Mouse (Mus musculus) heart, embryonic 14.5 days (tissue): ENCODE measurements around the gene Bnipl. TPM values are rescaled to one million over a fixed set of nuclear protein-coding genes. Genes with fewer than 3 reads are reported as not detected.

Experiments used
- ATAC-seq: fragments of 200-750 bp; cut with Nextera tagmentation; 2 replicates; pipeline ENCODE4 v1.8.0; 2017; ENCODE audit warnings: low read depth, moderate TSS enrichment; ENCODE audit not compliant: insufficient number of reproducible peaks, insufficient read depth, low FRiP score
- H3K27ac ChIP-seq, 2 experiments: fragments of 200-500 bp in 1 of 2; fragments of 300-500 bp in 1 of 2; sonication (generic) in 1 of 2; replicated peaks in 1 of 2; 2 replicates each; pipeline ENCODE4 v1.5.1; 2012 to 2014; ENCODE audit warnings: low read depth in 2 of 2, low read length in 2 of 2, control low read depth in 1 of 2, mild to moderate bottlenecking in 1 of 2, mixed read lengths in 1 of 2; ENCODE audit not compliant: control insufficient read depth in 1 of 2, insufficient read depth in 1 of 2
- H3K27me3 ChIP-seq: fragments of 300-500 bp; sonication (generic); 2 replicates; pipeline ENCODE4 v1.6.1; 2014; ENCODE audit warnings: mild to moderate bottlenecking, low read length, control low read depth; ENCODE audit not compliant: control insufficient read depth, insufficient read depth
- H3K36me3 ChIP-seq: fragments of 300-500 bp; sonication (generic); 2 replicates; pipeline ENCODE4 v1.6.1; 2014; ENCODE audit warnings: mild to moderate bottlenecking, control low read depth, low read length, mixed read lengths; ENCODE audit not compliant: control insufficient read depth, insufficient read depth
- H3K4me1 ChIP-seq, 2 experiments: fragments of 200-500 bp in 1 of 2; fragments of 300-500 bp in 1 of 2; sonication (generic) in 1 of 2; 2 replicates each; pipeline ENCODE4 v1.6.1; 2012 to 2014; ENCODE audit warnings: low read length in 2 of 2, control low read depth in 1 of 2, mixed read lengths in 1 of 2; ENCODE audit not compliant: control insufficient read depth in 2 of 2, insufficient read depth in 2 of 2
- H3K4me2 ChIP-seq: fragments of 300-500 bp; sonication (generic); 2 replicates; pipeline ENCODE4 v1.6.1; 2014; ENCODE audit warnings: mild to moderate bottlenecking, low read length
- H3K4me3 ChIP-seq, 2 experiments: fragments of 200-500 bp in 1 of 2; fragments of 300-500 bp in 1 of 2; sonication (generic) in 1 of 2; 2 replicates each; pipeline ENCODE4 v1.5.1; 2012 to 2014; ENCODE audit warnings: low read length in 2 of 2, mild to moderate bottlenecking in 2 of 2, control low read depth in 1 of 2, low read depth in 1 of 2, moderate library complexity in 1 of 2; ENCODE audit not compliant: control insufficient read depth in 1 of 2, insufficient read depth in 1 of 2
- H3K9ac ChIP-seq: fragments of 300-500 bp; sonication (generic); 2 replicates; pipeline ENCODE4 v1.6.1; 2014; ENCODE audit warnings: mild to moderate bottlenecking, low read length
- H3K9me3 ChIP-seq: fragments of 300-500 bp; sonication (generic); 2 replicates; pipeline ENCODE4 v1.6.1; 2016; ENCODE audit warnings: low read length, control low read depth; ENCODE audit not compliant: control insufficient read depth
- WGBS: fragments of 180-500 bp; shearing (Covaris S2); extraction: QIAGEN DNeasy Blood & Tissue Kit; methylation state at CpG from one replicate; pipeline ENCODE4 v1.1.7; 2014; 5-methylcytosine and 5-hydroxymethylcytosine counted together
- polyA plus RNA-seq: library from polyadenylated mRNA; unstranded; fragments of >200 nt; fragmentation: Nextera tagmentation; extraction: Ambion mirVana; gene quantifications from 2 replicates; pipeline ENCODE4 v1.2.1, GENCODE M21; 2014

Gene Bnipl
- polyA plus RNA-seq, 1 experiment from 2014 or later: not detected

DNA sequence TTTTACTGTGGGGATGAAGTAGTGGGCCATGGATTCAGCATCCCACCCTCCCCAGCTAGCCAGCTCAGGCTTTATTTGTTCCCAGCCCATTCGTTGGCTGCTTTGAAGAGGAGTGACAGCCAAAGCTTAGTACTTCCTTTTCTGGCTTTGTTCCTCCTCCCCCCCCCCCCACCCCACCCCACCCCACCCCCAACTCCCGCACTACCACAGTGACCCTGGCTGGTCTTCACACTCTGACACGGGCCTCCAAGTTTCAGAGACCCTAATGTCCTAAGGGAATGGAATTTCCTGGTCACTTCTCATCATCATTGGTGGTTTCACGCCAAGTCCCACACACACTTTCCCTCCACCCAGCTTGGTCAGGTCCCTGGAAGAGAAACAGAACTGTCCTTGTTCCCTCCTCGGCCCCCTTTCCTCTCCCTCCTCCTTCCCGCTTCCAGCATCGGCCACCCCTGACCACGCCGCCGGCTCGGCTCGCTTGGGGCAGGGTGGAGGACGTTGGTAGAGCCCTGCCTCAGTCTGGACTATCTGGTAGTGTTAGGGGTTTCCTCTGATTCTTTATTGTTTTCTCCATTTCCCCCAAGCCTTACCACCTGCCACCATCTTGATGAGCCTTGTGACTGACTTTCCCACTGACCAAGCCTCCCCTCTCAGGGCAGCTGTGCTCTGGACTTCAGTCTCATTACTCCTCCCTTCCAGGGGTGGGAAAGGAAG lies 21.1 kb downstream of the Bnipl start:
- 8% methylated on average over 13 of the region's 13 CpGs for WGBS
- peak; percentile 34 for ATAC-seq
- peaks cover 17 to 36% of the 10 kb centered on the region in 2 experiments for H3K4me1 ChIP-seq
- H3K36me3 ChIP-seq: peaks cover 41% of the 10 kb centered on the region
- peak overlapping the region; percentile 97 for H3K9ac ChIP-seq
- H3K4me2 ChIP-seq: peak overlapping the region; percentile 77
- peak overlapping the region; percentile 67 to 95 for H3K4me3 ChIP-seq
- peak overlapping the region; percentile 87 to 97 for H3K27ac ChIP-seq
- H3K27me3 ChIP-seq: no peaks in the 10 kb centered on the region
- no peaks in the 10 kb centered on the region for H3K9me3 ChIP-seq

DNA sequence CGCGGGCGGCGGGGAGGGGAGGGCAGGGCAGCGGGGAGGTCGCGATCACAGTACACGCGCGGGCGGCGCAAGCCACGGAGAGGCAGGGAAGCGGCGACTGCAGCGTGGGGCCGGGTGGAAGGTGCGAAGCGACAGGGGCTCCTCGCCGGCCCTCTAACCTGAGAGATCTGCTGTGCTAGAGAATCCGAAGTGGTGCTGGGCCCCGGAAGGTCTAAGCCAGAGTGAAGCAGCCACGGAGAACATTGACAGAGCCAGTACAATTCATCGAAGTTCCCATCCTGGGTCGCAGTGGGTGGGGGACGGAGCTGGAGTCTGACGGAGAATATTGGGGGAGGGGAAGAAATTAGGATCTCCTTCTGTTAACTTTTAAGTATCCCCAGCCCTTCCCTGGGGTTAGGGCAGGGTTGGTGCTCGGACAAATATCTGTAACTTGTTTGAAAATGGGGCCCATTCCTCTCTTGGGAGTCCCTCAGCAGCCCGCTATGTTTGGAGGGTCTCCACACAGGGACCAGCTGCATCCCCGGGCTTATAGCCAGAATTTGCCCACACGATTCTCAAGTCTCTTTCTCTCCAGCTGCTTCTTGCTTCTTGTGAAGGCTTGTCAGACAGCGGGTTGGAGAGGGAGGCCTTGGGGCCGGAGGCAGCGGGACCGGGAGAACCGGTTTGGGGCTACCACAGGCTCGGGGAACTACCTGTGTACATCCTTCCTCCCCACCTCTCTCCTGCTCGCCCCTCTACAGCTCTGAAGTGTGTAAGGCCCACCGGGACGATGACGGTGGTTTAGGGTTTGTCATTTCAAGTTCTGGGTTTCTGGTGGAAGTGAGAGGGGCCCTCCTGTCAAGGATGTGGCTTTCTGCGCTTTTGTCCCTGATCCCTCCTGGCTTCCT lies 21.9 kb downstream of the Bnipl start:
- H3K4me3 ChIP-seq: peak overlapping the region; percentile 67 to 95
- 0 out of 2 replicates have a peak, but pooled peaks have one; percentile 1 for ATAC-seq
- peak overlapping the region; percentile 97 for H3K9ac ChIP-seq
- under 1% methylated on average over 41 of the region's 43 CpGs for WGBS
- H3K9me3 ChIP-seq: no peaks in the 10 kb centered on the region
- H3K27ac ChIP-seq: peak overlapping the region; percentile 87 to 97
- H3K27me3 ChIP-seq: no peaks in the 10 kb centered on the region
- H3K36me3 ChIP-seq: peaks cover 33% of the 10 kb centered on the region
- H3K4me1 ChIP-seq: peaks cover 20 to 44% of the 10 kb centered on the region in 2 experiments
- peak overlapping the region; percentile 77 for H3K4me2 ChIP-seq

DNA sequence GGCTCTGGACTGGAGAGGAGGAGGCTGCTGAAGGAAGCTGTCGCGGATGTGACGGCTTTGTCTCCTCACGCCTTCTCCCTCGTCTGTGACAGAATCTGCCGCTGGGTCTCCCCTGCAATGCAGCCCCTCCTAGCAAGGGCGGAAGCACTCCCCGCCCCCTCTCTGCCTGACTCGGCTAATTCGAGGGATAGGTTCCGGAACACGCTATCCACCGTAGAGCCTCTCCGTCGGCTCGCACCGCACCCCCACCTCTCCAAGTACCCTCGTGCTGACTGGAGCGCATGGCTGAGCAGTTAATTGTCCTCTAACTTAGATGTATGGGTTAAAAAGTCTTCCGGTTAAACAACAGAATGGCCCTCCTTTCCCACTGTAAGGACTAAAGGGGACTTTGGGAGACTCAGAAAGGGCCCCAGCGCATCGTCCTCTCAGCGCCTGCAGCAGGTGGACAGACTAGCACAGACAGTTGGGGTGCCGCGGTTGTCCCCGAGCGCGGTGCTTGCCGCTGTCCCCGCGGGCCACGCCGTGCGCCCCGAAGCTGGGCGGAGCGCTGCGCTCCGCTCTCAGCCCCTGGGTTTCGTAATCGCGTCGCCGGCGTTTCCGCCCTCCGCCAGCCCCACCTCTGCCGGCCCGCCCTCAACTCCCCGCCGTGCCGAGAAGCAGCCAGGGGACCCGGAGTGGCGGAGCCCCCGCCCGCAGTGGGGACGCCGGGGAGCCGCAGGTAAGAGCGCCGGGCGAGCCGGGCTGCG lies 22.7 kb downstream of the Bnipl start, which contains the start of gene Cdc42se1:
Gene Cdc42se1 (plus strand): TSS at position 585 of the 746 bp plus-strand sequence.
- Histone ChIP-seq H3K36me3 (peaks cover 30% of the 10 kb centered on the region), H3K4me3 (peak within 1 kb of the TSS; percentile 67 to 95), H3K9me3 (no peaks in the 10 kb centered on the region), H3K4me1 (peaks cover 20 to 48% of the 10 kb centered on the region in 2 experiments), H3K27ac (peak within 1 kb of the TSS; percentile 87 to 97), H3K9ac (peak within 1 kb of the TSS; percentile 97), H3K27me3 (no peaks in the 10 kb centered on the region), H3K4me2 (peak within 1 kb of the TSS; percentile 77)
- ATAC-seq: peak; percentile 89
- WGBS: under 1% methylated on average over 63 of the region's 64 CpGs

DNA sequence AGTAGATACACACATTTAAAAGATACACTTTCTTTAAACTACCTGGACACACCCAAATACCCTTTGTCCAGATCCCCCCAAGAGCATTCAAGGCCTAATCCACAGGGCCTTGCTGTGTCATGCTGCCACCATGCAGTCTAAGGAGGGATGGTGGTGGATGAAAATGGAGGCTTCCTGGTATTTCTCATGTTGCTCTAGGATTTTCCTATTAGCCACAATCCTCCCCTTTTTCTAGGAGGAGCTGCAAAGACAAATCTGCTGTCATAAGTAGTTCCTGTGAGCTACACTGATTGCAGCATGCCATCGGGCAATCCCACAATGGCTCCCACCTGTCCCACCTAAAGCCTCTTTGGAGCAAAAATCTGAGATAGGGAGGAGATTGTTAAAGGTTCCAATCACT lies 23.8 kb downstream of the Bnipl start:
- WGBS: 35% methylated on average over 1 of the region's 1 CpGs
- Histone ChIP-seq H3K27me3 (no peaks in the 10 kb centered on the region), H3K9me3 (no peaks in the 10 kb centered on the region), H3K9ac (peak overlapping the region; percentile 97), H3K4me3 (peak overlapping the region; percentile 20 to 95; a peak in 3 of 4 replicates), H3K4me2 (peak overlapping the region; percentile 77), H3K27ac (no peak overlapping the region; a peak in 1 of 4 replicates), H3K4me1 (peaks cover 18 to 44% of the 10 kb centered on the region in 2 experiments), H3K36me3 (peaks cover 28% of the 10 kb centered on the region)
- ATAC-seq: no peak

DNA sequence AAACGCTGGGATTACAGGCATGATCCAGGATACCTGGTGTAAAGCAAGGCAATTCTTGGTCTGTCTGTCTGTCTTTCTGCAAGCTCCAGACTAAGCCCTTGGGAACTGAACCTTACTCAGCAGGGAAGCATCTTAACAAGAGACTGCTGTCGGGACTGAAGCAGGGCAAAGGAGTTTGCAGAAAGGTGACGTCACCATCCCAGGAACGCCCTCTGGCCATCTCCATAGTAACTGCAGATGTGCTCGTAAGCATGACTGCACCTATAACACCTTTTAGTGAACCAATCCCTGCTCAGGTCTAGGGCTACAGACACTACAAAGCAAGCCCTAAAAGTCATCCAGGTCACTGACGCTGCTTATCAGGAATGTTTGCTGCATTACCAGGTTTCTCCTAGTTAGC lies 26.7 kb downstream of the Bnipl start:
- Histone ChIP-seq H3K9ac (peak overlapping the region; percentile 28; the same call in 1 of the 2 replicates), H3K4me2 (no peak overlapping the region), H3K27me3 (no peaks in the 10 kb centered on the region), H3K4me1 (peaks cover 3 to 18% of the 10 kb centered on the region in 2 experiments), H3K27ac (no peak overlapping the region), H3K36me3 (peaks cover 42% of the 10 kb centered on the region), H3K4me3 (no peak overlapping the region), H3K9me3 (no peaks in the 10 kb centered on the region)
- ATAC-seq: no peak
- 30% methylated on average over 6 of the region's 6 CpGs for WGBS

DNA sequence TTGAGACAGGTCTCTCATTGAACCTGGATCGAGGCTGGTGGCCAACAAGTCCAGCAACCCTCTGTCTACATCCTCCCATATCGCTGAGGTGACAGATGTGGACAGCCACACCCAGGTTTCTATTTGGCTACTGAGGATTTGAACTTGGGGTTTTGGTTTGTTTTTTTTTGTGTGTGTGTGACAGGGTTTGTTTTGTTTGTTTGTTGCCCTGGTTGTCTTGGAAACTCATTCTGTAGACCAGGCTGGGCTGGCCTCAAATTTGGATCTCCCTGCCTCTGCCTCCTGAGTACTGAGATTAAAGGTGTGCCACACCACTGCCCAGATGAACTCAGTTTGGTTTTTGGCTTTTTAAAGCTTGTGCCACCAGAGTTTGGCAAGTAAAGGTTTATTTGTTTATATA lies 28.0 kb downstream of the Bnipl start:
- Histone ChIP-seq H3K4me3 (no peak overlapping the region), H3K9ac (no peak overlapping the region), H3K4me2 (no peak overlapping the region), H3K27me3 (no peaks in the 10 kb centered on the region), H3K9me3 (no peaks in the 10 kb centered on the region), H3K4me1 (peaks cover 3 to 24% of the 10 kb centered on the region in 2 experiments), H3K36me3 (peaks cover 45% of the 10 kb centered on the region), H3K27ac (no peak overlapping the region)
- WGBS: 84% methylated on average over 2 of the region's 2 CpGs
- ATAC-seq: no peak
